Mouse (Mus musculus) cerebellum, adult 2 months (tissue): ENCODE results near the gene Nup205.

Experiments used
- CTCF ChIP-seq: fragments of 200-500 bp; IDR thresholded peaks from 2 replicates; pipeline ENCODE4 v1.5.1; 2011; ENCODE audit warnings: low read depth, mild to moderate bottlenecking, control low read depth, low read length, moderate library complexity, borderline replicate concordance; ENCODE audit not compliant: insufficient read depth
- POLR2A ChIP-seq: fragments of 200-500 bp; IDR thresholded peaks from 2 replicates; pipeline ENCODE4 v1.6.1; 2011; ENCODE audit warnings: low read length, control low read depth, borderline replicate concordance; ENCODE audit not compliant: insufficient read depth

- TF ChIP-seq POLR2A: no peak
- no peak for TF ChIP-seq CTCF
Observed at GRCm38 (mm10) chr6:35176979-35177649, at the start of gene Nup205.
